Mouse (Mus musculus): Measurements from ENCODE around the gene Usp10. TPM values are rescaled to one million over a fixed set of nuclear protein-coding genes. Genes with fewer than 3 reads are reported as not detected.

Gene Usp10
- polyA plus RNA-seq, 1 experiment from 2014 or later, result 130 TPM

DNA sequence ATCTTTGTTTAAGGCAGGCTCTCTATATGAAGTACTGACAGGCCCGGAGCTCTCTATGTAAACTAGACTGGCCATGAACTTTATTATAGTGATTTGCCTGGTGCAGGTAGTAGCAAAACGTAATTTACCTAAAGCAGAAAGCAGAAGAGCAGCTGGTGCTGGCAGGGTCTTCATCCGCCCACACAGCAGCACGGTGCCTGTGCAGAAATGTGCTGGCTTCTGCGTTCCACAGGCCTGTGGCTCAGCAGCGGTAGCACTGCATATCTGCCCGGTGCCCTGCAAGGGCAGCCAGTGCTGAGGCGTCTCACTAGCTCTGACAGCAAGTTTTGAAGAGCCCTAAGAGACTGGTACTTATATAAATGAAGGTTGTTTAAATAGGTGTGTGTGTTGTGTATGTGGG is 45.2 kb downstream of the Usp10 start:
- ATAC-seq (ENCODE audit: low FRiP score), result no peak
- Histone ChIP-seq H3K4me2 (replicated peaks; ENCODE audit: low read depth, low read length) (no peak overlapping the region), H3K27me3 (ENCODE audit: control insufficient read depth, insufficient read depth, low read length) (no peaks in the 10 kb centered on the region), H3K4me1 (replicated peaks; ENCODE audit: control insufficient read depth, insufficient read depth, low read length) (no peaks in the 10 kb centered on the region), H3K9me3 (ENCODE audit: control insufficient read depth, low read length) (no peaks in the 10 kb centered on the region), H3K4me3 (ENCODE audit: low read depth, low read length) (no peak overlapping the region), H3K27ac (ENCODE audit: low read depth, low read length) (no peak overlapping the region), H3K36me3 (ENCODE audit: control insufficient read depth, insufficient read depth, low read length) (peaks cover 23% of the 10 kb centered on the region), H3K9ac (ENCODE audit: low read depth, low read length) (no peak overlapping the region)
- WGBS, result 97% methylated on average over 8 of the region's 8 CpGs
- no peak for DNase-seq (ENCODE audit: low spot score)

- no peak for ATAC-seq (ENCODE audit: low FRiP score)
- Histone ChIP-seq H3K27me3 (ENCODE audit: control insufficient read depth, insufficient read depth, low read length) (no peaks in the 10 kb centered on the region), H3K4me3 (ENCODE audit: low read depth, low read length) (no peak overlapping the region), H3K36me3 (ENCODE audit: control insufficient read depth, insufficient read depth, low read length) (peaks cover 17% of the 10 kb centered on the region), H3K9me3 (ENCODE audit: control insufficient read depth, low read length) (no peaks in the 10 kb centered on the region), H3K4me1 (replicated peaks; ENCODE audit: control insufficient read depth, insufficient read depth, low read length) (no peaks in the 10 kb centered on the region), H3K4me2 (replicated peaks; ENCODE audit: low read depth, low read length) (no peak overlapping the region), H3K27ac (ENCODE audit: low read depth, low read length) (no peak overlapping the region), H3K9ac (ENCODE audit: low read depth, low read length) (no peak overlapping the region)
- 92% methylated on average over 10 of the region's 10 CpGs for WGBS
- DNase-seq (ENCODE audit: low spot score), result no peak
Measured at GRCm38 (mm10) chr8:119958076-119958475, 47.9 kb downstream of the Usp10 start.

- WGBS, result 62% methylated on average over 5 of the region's 5 CpGs
- H3K27ac ChIP-seq (ENCODE audit: low read depth, low read length), result no peak overlapping the region
Measured at GRCm38 (mm10) chr8:119960531-119961104, 50.5 kb downstream of the Usp10 start.

DNA sequence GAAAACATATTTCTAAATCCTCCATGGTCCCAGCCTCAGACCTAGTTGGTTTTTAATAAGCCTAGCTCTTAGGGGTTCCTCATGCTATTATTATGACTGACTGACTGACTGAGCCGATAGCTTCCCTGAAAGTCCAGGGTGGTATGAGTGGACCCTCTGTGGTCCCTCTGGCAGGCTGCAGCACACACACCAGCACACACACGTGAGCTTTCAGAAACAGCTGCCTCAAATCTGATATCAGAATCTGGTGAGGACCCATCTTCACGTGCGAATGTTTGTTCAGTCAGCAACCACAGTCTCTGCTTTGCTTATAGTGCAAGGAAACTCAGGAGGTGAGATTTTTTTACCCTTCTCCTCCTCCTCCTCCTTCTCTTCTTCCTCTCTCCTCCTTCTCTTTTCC is 54.7 kb downstream of the Usp10 start:
- H3K27ac ChIP-seq (ENCODE audit: low read depth, low read length), result no peak overlapping the region
- H3K4me2 ChIP-seq (replicated peaks; ENCODE audit: low read depth, low read length), result no peak overlapping the region
- H3K36me3 ChIP-seq (ENCODE audit: control insufficient read depth, insufficient read depth, low read length), result no peaks in the 10 kb centered on the region
- H3K9me3 ChIP-seq (ENCODE audit: control insufficient read depth, low read length), result no peaks in the 10 kb centered on the region
- H3K4me1 ChIP-seq (replicated peaks; ENCODE audit: control insufficient read depth, insufficient read depth, low read length), result no peaks in the 10 kb centered on the region
- WGBS, result 84% methylated on average over 4 of the region's 4 CpGs
- no peak overlapping the region for H3K4me3 ChIP-seq (ENCODE audit: low read depth, low read length)
- DNase-seq (ENCODE audit: low spot score), result no peak
- ATAC-seq (ENCODE audit: low FRiP score), result no peak
- H3K9ac ChIP-seq (ENCODE audit: low read depth, low read length), result no peak overlapping the region
- H3K27me3 ChIP-seq (ENCODE audit: control insufficient read depth, insufficient read depth, low read length), result no peaks in the 10 kb centered on the region

More at GRCm38 (mm10) chr8:119960531-119961104, 50.5 kb downstream of the Usp10 start:
- Histone ChIP-seq H3K27me3 (ENCODE audit: control insufficient read depth, insufficient read depth, low read length) (no peaks in the 10 kb centered on the region), H3K4me2 (replicated peaks; ENCODE audit: low read depth, low read length) (no peak overlapping the region), H3K9me3 (ENCODE audit: control insufficient read depth, low read length) (no peaks in the 10 kb centered on the region), H3K4me3 (ENCODE audit: low read depth, low read length) (no peak overlapping the region), H3K36me3 (ENCODE audit: control insufficient read depth, insufficient read depth, low read length) (peaks cover 7% of the 10 kb centered on the region), H3K9ac (ENCODE audit: low read depth, low read length) (no peak overlapping the region), H3K4me1 (replicated peaks; ENCODE audit: control insufficient read depth, insufficient read depth, low read length) (no peaks in the 10 kb centered on the region)
- DNase-seq (ENCODE audit: low spot score) (no peak), ATAC-seq (ENCODE audit: low FRiP score) (no peak)

DNA sequence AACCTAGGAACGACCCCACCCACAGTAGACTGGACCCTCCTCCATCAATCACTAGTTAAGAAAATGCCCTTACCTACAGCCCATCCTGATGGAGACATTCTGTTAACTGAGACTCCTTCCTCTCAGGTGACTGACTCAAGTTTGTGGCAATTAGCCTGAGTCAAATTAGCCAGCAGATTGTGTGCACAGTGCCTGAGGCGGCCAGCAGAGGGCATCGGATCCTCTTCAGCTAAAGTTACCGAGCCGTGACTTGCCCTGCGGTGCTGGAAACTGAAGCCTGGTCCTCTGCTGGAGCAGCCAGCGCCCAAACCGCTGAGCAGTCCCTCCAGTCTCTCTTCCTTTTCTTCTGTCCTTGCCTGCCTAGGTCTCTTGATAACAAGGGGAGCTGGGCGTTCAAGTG is 57.3 kb downstream of the Usp10 start:
- Histone ChIP-seq H3K4me2 (replicated peaks; ENCODE audit: low read depth, low read length) (no peak overlapping the region), H3K4me3 (ENCODE audit: low read depth, low read length) (no peak overlapping the region), H3K9ac (ENCODE audit: low read depth, low read length) (no peak overlapping the region), H3K27ac (ENCODE audit: low read depth, low read length) (no peak overlapping the region), H3K27me3 (ENCODE audit: control insufficient read depth, insufficient read depth, low read length) (no peaks in the 10 kb centered on the region), H3K4me1 (replicated peaks; ENCODE audit: control insufficient read depth, insufficient read depth, low read length) (no peaks in the 10 kb centered on the region), H3K9me3 (ENCODE audit: control insufficient read depth, low read length) (no peaks in the 10 kb centered on the region), H3K36me3 (ENCODE audit: control insufficient read depth, insufficient read depth, low read length) (no peaks in the 10 kb centered on the region)
- DNase-seq (ENCODE audit: low spot score), result no peak
- no peak for ATAC-seq (ENCODE audit: low FRiP score)
- WGBS, result 85% methylated on average over 9 of the region's 9 CpGs

DNA sequence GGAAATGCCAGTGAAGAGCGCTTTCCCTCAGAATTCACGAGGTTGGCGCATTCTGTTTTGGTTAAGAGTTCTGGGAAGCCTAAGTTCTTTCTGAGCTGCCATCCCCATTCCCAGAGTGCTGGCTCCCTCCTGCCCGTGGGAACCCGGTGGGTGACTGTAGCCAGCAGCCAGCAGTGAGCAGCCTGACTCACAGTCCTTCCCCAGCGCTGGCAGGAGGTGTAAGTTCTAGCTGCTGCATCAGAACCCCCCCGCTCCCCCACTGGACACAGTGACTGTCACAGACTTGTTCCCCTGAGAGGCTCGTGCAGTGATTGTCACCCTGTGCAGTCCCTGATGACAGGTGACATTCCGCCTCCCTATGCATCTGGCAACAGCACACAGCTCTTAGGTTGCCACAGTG is 60.0 kb downstream of the Usp10 start:
- no peaks in the 10 kb centered on the region for H3K4me1 ChIP-seq (replicated peaks; ENCODE audit: control insufficient read depth, insufficient read depth, low read length)

DNA sequence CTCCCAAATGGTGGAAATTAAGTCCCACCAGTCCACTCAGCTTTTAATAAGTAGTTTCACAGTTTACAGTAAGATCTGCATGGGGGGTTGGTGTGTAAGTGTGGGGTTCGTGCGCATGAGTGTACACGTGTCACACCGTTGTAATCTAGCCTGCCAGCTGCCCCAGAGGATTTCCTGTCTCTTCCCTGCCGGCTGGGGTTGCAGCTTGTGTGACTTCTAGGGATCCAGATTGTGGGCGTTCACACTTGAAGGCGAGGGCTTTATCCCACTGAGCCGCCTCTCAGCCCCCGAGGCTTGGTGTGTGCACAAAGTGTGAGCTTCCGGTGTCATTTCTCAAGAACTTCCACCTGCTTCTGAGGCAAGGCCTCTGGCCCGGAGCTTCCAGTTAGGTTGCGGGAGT is 62.4 kb downstream of the Usp10 start:
- H3K4me2 ChIP-seq (replicated peaks; ENCODE audit: low read depth, low read length), result no peak overlapping the region
- no peak overlapping the region for H3K9ac ChIP-seq (ENCODE audit: low read depth, low read length)
- no peaks in the 10 kb centered on the region for H3K27me3 ChIP-seq (ENCODE audit: control insufficient read depth, insufficient read depth, low read length)
- H3K36me3 ChIP-seq (ENCODE audit: control insufficient read depth, insufficient read depth, low read length), result no peaks in the 10 kb centered on the region
- H3K9me3 ChIP-seq (ENCODE audit: control insufficient read depth, low read length), result no peaks in the 10 kb centered on the region
- H3K27ac ChIP-seq (ENCODE audit: low read depth, low read length), result no peak overlapping the region
- H3K4me1 ChIP-seq (replicated peaks; ENCODE audit: control insufficient read depth, insufficient read depth, low read length), result no peaks in the 10 kb centered on the region
- no peak for ATAC-seq (ENCODE audit: low FRiP score)
- WGBS, result 77% methylated on average over 12 of the region's 12 CpGs
- no peak for DNase-seq (ENCODE audit: low spot score)
- no peak overlapping the region for H3K4me3 ChIP-seq (ENCODE audit: low read depth, low read length)

More for the DNA sequence above, 60.0 kb downstream of the Usp10 start:
- no peak overlapping the region for H3K4me3 ChIP-seq (ENCODE audit: low read depth, low read length)
- no peak overlapping the region for H3K27ac ChIP-seq (ENCODE audit: low read depth, low read length)
- no peak for DNase-seq (ENCODE audit: low spot score)
- no peak overlapping the region for H3K9ac ChIP-seq (ENCODE audit: low read depth, low read length)
- 78% methylated on average over 9 of the region's 9 CpGs for WGBS
- no peaks in the 10 kb centered on the region for H3K9me3 ChIP-seq (ENCODE audit: control insufficient read depth, low read length)
- no peak overlapping the region for H3K4me2 ChIP-seq (replicated peaks; ENCODE audit: low read depth, low read length)
- ATAC-seq (ENCODE audit: low FRiP score), result no peak
- H3K27me3 ChIP-seq (ENCODE audit: control insufficient read depth, insufficient read depth, low read length), result no peaks in the 10 kb centered on the region
- no peaks in the 10 kb centered on the region for H3K36me3 ChIP-seq (ENCODE audit: control insufficient read depth, insufficient read depth, low read length)

- DNase-seq (ENCODE audit: low spot score) (no peak), ATAC-seq (ENCODE audit: low FRiP score) (no peak)
- H3K4me3 ChIP-seq (ENCODE audit: low read depth, low read length), result no peak overlapping the region
- no peak overlapping the region for H3K27ac ChIP-seq (ENCODE audit: low read depth, low read length)
- no peak overlapping the region for H3K4me2 ChIP-seq (replicated peaks; ENCODE audit: low read depth, low read length)
- no peaks in the 10 kb centered on the region for H3K9me3 ChIP-seq (ENCODE audit: control insufficient read depth, low read length)
- no peaks in the 10 kb centered on the region for H3K27me3 ChIP-seq (ENCODE audit: control insufficient read depth, insufficient read depth, low read length)
- H3K4me1 ChIP-seq (replicated peaks; ENCODE audit: control insufficient read depth, insufficient read depth, low read length), result no peaks in the 10 kb centered on the region
- WGBS, result 56% methylated on average over 11 of the region's 11 CpGs
- no peaks in the 10 kb centered on the region for H3K36me3 ChIP-seq (ENCODE audit: control insufficient read depth, insufficient read depth, low read length)
- H3K9ac ChIP-seq (ENCODE audit: low read depth, low read length), result no peak overlapping the region
Measured at GRCm38 (mm10) chr8:119978770-119979381, 68.7 kb downstream of the Usp10 start.

DNA sequence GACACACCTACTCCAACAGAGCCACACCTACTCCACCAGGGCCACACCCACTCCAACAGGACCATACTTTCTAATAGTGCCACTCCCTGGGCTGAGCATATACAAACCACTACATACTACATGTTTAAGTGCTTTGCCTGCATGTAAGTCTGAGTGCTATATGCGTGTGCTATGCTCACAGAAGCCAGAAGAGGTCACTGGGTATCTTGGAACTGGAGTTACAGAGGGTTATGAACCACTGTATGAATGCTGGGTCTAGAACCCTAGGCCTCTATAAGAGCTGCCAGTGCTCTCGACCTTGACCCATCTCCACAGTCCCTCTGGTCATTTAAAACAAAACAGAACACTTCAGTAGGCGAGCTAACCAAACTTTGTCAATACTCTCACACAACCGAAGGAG is 71.1 kb downstream of the Usp10 start:
- DNase-seq (ENCODE audit: low spot score), result no peak
- H3K36me3 ChIP-seq (ENCODE audit: control insufficient read depth, insufficient read depth, low read length), result no peaks in the 10 kb centered on the region
- no peaks in the 10 kb centered on the region for H3K4me1 ChIP-seq (replicated peaks; ENCODE audit: control insufficient read depth, insufficient read depth, low read length)
- no peak overlapping the region for H3K4me3 ChIP-seq (ENCODE audit: low read depth, low read length)
- 65% methylated on average over 4 of the region's 4 CpGs for WGBS
- no peaks in the 10 kb centered on the region for H3K9me3 ChIP-seq (ENCODE audit: control insufficient read depth, low read length)
- no peak overlapping the region for H3K9ac ChIP-seq (ENCODE audit: low read depth, low read length)
- no peak overlapping the region for H3K27ac ChIP-seq (ENCODE audit: low read depth, low read length)
- no peaks in the 10 kb centered on the region for H3K27me3 ChIP-seq (ENCODE audit: control insufficient read depth, insufficient read depth, low read length)
- no peak overlapping the region for H3K4me2 ChIP-seq (replicated peaks; ENCODE audit: low read depth, low read length)
- no peak for ATAC-seq (ENCODE audit: low FRiP score)

Data from hindbrain, embryonic 11.5 days (tissue).